Mouse (Mus musculus): ENCODE measurements around the gene Zswim9. TPM values are rescaled to one million over a fixed set of nuclear protein-coding genes. Genes with fewer than 3 reads are reported as not detected.
A peak's percentile ranks its signal among the peaks of the same experiment; 100 is the strongest.

The Zswim9 gene
- polyA plus RNA-seq (2016; fragmentation: Nextera tagmentation; extraction: Ambion mirVana) = 8.3 and 8.5 TPM in 2 replicates

DNA sequence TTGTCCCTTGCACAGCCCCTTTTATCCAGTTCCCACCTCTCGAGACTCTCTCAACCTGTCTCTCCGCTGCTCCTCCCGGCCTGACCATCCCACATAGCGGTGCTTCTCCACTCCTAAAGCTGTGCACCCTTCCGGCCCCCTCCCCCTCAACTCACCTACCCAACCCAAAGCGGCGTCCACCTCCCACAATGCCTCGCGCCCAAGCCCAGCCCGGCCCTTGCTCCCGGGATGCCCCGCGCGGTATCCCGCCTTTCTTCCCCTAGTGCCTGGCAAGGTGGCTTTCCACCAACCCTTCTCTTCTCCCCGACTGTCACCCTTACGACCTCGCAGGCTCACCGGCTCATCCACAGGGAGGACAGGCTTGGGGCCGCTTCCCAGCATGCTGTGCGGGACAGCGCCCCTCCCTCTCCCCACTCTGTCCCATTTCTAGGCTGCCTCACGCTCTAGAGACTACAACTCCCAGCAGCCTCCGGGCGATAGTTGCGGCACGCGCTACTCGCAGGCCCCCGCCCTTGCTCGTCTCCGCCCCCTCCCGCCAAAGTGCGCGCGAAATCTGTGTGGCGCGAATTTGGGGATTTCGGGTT, at the start of gene Zswim9:
Gene Zswim9, minus strand, starts transcription at position 414 of the 584 bp plus-strand sequence.
- peak within 1 kb of the TSS; percentile 85 for H3K27ac ChIP-seq (ENCODE audit: poor library complexity, severe bottlenecking)
- peak within 1 kb of the TSS; percentile 64 for H3K4me3 ChIP-seq
- under 1% methylated on average over 39 of the region's 39 CpGs for WGBS
- H3K4me2 ChIP-seq = peak within 1 kb of the TSS; percentile 83
- 0 out of 2 replicates have a peak, but pooled peaks cover 5% of the 10 kb centered on the region for H3K4me1 ChIP-seq (replicated peaks)
- peak; percentile 99 for ATAC-seq (ENCODE audit: insufficient number of reproducible peaks, low FRiP score)
- peak within 1 kb of the TSS; percentile 77 for H3K9ac ChIP-seq
- no peaks in the 10 kb centered on the region for H3K27me3 ChIP-seq (replicated peaks)
- no peaks in the 10 kb centered on the region for H3K9me3 ChIP-seq (replicated peaks)
- peaks cover 56% of the 10 kb centered on the region for H3K36me3 ChIP-seq

DNA sequence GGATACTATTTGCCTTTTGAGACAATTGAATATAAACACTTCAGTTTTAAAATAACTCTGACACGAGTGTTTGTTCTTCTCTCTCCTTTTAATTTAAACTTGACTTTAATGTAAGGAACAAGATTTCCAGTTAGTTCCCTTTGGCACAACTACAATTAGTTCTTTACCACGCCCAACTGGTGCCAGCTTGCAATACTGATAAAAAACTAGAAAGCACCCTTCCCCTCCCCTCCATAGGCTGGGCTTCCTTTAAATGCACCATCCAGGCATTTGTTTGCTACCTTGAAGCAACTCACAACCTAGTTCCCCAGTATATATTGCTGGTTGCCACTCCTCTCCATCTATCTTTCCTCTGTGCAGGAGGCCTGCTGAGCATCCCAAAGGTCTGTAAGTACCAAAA, 45.8 kb upstream of the Zswim9 start, which contains the start of gene Pla2g4c:
Gene Pla2g4c, plus strand, starts transcription at position 340 of the 400 bp plus-strand sequence.
- 77% methylated on average over 2 of the region's 2 CpGs for WGBS
- Histone ChIP-seq H3K36me3 (peaks cover 15% of the 10 kb centered on the region), H3K27me3 (replicated peaks) (no peaks in the 10 kb centered on the region), H3K9me3 (replicated peaks) (no peaks in the 10 kb centered on the region), H3K9ac (no peak within 1 kb of the TSS), H3K4me2 (no peak within 1 kb of the TSS), H3K27ac (ENCODE audit: poor library complexity, severe bottlenecking) (no peak within 1 kb of the TSS), H3K4me1 (replicated peaks) (no peaks in the 10 kb centered on the region), H3K4me3 (no peak within 1 kb of the TSS)
- ATAC-seq (ENCODE audit: insufficient number of reproducible peaks, low FRiP score) = no peak

GRCm38 (mm10) chr7:13321424-13321823, 42.9 kb upstream of the Zswim9 start:
- Histone ChIP-seq H3K4me2 (no peak overlapping the region), H3K4me1 (replicated peaks) (no peaks in the 10 kb centered on the region), H3K9ac (no peak overlapping the region), H3K4me3 (no peak overlapping the region), H3K36me3 (peaks cover 15% of the 10 kb centered on the region), H3K9me3 (replicated peaks) (no peaks in the 10 kb centered on the region), H3K27ac (ENCODE audit: poor library complexity, severe bottlenecking) (no peak overlapping the region), H3K27me3 (replicated peaks) (no peaks in the 10 kb centered on the region)
- WGBS = 83% methylated on average over 3 of the region's 3 CpGs
- no peak for ATAC-seq (ENCODE audit: insufficient number of reproducible peaks, low FRiP score)

DNA sequence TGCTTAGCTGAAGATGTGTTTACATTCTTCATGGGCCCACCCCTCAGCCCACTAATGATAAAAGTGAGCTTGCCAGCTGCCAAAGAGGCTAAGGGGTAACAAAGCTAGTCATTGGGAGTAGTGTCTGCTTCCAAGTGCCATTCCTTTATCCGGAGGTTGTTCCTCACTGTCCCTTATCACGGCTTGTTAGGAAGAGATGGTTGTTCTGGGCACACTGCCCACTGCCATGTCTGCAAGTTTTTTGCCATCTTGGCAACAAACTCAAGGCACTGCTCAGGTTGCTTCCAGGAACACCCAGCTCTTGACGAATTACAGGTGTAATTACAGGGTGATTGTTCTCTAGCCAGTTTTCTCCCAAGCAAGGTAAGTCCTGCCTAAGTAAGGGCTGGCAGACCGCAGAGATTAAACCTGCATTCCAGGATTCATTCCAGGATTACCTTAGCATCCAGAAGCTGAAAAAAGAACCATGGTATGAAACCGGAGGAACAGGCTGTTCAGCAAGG, 35.6 kb upstream of the Zswim9 start:
- Histone ChIP-seq H3K4me2 (no peak overlapping the region), H3K27me3 (replicated peaks) (no peaks in the 10 kb centered on the region), H3K4me3 (no peak overlapping the region), H3K36me3 (peaks cover 40% of the 10 kb centered on the region), H3K9me3 (replicated peaks) (no peaks in the 10 kb centered on the region), H3K9ac (no peak overlapping the region), H3K27ac (ENCODE audit: poor library complexity, severe bottlenecking) (no peak overlapping the region), H3K4me1 (replicated peaks) (no peaks in the 10 kb centered on the region)
- 61% methylated on average over 5 of the region's 5 CpGs for WGBS
- no peak for ATAC-seq (ENCODE audit: insufficient number of reproducible peaks, low FRiP score)

- H3K36me3 ChIP-seq = peaks cover 66% of the 10 kb centered on the region
- no peak overlapping the region for H3K4me2 ChIP-seq
- ATAC-seq (ENCODE audit: insufficient number of reproducible peaks, low FRiP score) = no peak
- 89% methylated on average over 4 of the region's 4 CpGs for WGBS
- no peak overlapping the region for H3K4me3 ChIP-seq
- H3K9me3 ChIP-seq (replicated peaks) = no peaks in the 10 kb centered on the region
- H3K9ac ChIP-seq = no peak overlapping the region
- no peaks in the 10 kb centered on the region for H3K27me3 ChIP-seq (replicated peaks)
- no peaks in the 10 kb centered on the region for H3K4me1 ChIP-seq (replicated peaks)
- no peak overlapping the region for H3K27ac ChIP-seq (ENCODE audit: poor library complexity, severe bottlenecking)
These were observed 32.9 kb upstream of the Zswim9 start for GRCm38 (mm10) chr7:13311401-13311800.

GRCm38 (mm10) chr7:13310493-13311199, 32.1 kb upstream of the Zswim9 start:
- H3K9me3 ChIP-seq (replicated peaks) = no peaks in the 10 kb centered on the region
- ATAC-seq (ENCODE audit: insufficient number of reproducible peaks, low FRiP score) = no peak
- 83% methylated on average over 6 of the region's 6 CpGs for WGBS
- no peak overlapping the region for H3K4me2 ChIP-seq
- no peak overlapping the region for H3K27ac ChIP-seq (ENCODE audit: poor library complexity, severe bottlenecking)
- H3K4me1 ChIP-seq (replicated peaks) = no peaks in the 10 kb centered on the region
- no peak overlapping the region for H3K9ac ChIP-seq
- H3K27me3 ChIP-seq (replicated peaks) = no peaks in the 10 kb centered on the region
- peaks cover 74% of the 10 kb centered on the region for H3K36me3 ChIP-seq
- H3K4me3 ChIP-seq = no peak overlapping the region

DNA sequence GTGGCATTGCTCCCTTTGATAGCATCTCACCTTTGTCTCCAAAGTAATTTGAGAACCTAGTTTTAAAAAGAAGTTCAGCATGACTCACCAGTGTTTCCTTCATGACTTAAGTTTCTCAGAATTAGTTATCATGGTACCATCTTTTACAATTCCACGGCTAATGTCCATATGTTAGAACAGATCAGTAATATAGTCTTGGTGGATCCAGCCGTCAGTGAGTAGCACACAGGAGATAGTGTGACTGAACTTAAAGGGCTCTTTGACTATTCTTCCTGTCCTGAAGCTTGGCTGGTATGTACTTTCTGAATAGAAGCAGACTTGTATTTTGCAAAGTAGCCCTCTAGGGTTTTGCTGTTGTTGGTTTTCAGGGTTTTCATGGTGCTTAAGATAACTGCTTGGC, 30.9 kb upstream of the Zswim9 start:
- no peaks in the 10 kb centered on the region for H3K9me3 ChIP-seq (replicated peaks)
- no peak overlapping the region for H3K27ac ChIP-seq (ENCODE audit: poor library complexity, severe bottlenecking)
- 80% methylated on average over 2 of the region's 2 CpGs for WGBS
- no peaks in the 10 kb centered on the region for H3K27me3 ChIP-seq (replicated peaks)
- ATAC-seq (ENCODE audit: insufficient number of reproducible peaks, low FRiP score) = no peak
- no peak overlapping the region for H3K4me2 ChIP-seq
- H3K36me3 ChIP-seq = peaks cover 85% of the 10 kb centered on the region
- H3K9ac ChIP-seq = no peak overlapping the region
- no peak overlapping the region for H3K4me3 ChIP-seq
- H3K4me1 ChIP-seq (replicated peaks) = no peaks in the 10 kb centered on the region

DNA sequence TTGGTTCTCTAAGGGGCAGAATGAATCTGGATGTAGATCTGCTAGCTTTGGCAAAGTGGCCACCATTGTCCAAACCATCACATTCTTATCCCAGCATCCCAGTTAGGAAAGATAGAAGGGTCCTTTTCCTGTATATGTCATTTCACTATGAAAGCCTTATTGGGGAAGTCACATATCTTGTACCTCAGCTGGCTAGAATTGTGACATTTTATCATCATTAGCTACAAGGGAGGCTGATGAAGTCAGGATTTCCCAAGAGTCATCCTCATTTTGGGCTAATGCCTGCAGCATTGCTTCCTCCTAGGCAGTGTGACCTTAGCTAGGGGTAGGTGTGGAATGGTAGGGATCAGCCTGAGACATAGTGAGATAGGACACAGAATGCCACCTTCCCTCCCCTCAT, 24.9 kb upstream of the Zswim9 start:
- no peak for ATAC-seq (ENCODE audit: insufficient number of reproducible peaks, low FRiP score)
- Histone ChIP-seq H3K9ac (no peak overlapping the region), H3K4me2 (no peak overlapping the region), H3K27me3 (replicated peaks) (no peaks in the 10 kb centered on the region), H3K27ac (ENCODE audit: poor library complexity, severe bottlenecking) (no peak overlapping the region), H3K36me3 (peaks cover 97% of the 10 kb centered on the region), H3K4me1 (replicated peaks) (no peaks in the 10 kb centered on the region), H3K9me3 (replicated peaks) (no peaks in the 10 kb centered on the region), H3K4me3 (no peak overlapping the region)

DNA sequence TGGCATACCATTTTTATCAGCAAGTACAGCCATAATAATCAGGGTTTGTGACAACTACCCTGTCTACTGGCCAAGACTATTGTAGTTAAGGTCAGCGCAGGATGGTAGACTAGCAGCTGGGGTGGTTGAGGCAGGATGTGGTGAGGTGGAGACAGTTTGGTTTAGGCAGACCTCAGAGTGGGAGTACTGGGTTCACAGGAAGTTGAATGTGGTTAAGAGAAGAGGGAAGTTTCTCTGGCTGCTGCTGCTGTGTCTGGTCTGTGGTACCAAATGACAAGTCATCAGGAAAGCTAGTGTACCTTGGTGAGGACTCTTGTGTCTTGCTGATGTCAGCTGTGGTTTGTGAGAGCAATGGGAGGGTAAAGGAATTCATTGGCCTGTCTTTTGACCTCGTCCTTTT, 24.3 kb upstream of the Zswim9 start:
- H3K9ac ChIP-seq = no peak overlapping the region
- H3K4me2 ChIP-seq = no peak overlapping the region
- no peak overlapping the region for H3K4me3 ChIP-seq
- no peaks in the 10 kb centered on the region for H3K27me3 ChIP-seq (replicated peaks)
- peaks cover 95% of the 10 kb centered on the region for H3K36me3 ChIP-seq
- 71% methylated on average over 2 of the region's 2 CpGs for WGBS
- H3K9me3 ChIP-seq (replicated peaks) = no peaks in the 10 kb centered on the region
- H3K27ac ChIP-seq (ENCODE audit: poor library complexity, severe bottlenecking) = no peak overlapping the region
- H3K4me1 ChIP-seq (replicated peaks) = no peaks in the 10 kb centered on the region
- no peak for ATAC-seq (ENCODE audit: insufficient number of reproducible peaks, low FRiP score)

DNA sequence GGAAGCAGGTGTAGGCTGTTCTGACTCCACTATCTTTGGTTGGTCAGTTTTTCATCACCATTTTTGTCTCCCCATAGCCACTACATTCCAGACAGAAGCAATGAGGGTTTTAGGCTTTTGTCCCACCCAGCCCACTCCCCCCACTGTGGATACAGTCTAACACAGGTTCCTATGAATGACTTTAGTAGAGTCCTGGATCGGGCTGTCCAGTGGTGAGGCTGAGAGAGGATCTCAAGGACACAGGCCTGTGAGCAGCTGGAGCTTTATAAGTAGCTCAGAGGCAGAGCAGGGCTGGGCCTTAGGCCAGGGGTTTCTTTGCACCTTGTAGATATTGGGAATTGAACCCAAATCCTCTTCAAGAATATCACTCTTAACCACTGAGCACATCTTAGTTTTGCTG, 23.1 kb upstream of the Zswim9 start:
- Histone ChIP-seq H3K9ac (no peak overlapping the region), H3K9me3 (replicated peaks) (no peaks in the 10 kb centered on the region), H3K27ac (ENCODE audit: poor library complexity, severe bottlenecking) (no peak overlapping the region), H3K4me3 (no peak overlapping the region), H3K36me3 (peaks cover 97% of the 10 kb centered on the region), H3K4me1 (replicated peaks) (no peaks in the 10 kb centered on the region), H3K4me2 (no peak overlapping the region), H3K27me3 (replicated peaks) (no peaks in the 10 kb centered on the region)
- no peak for ATAC-seq (ENCODE audit: insufficient number of reproducible peaks, low FRiP score)
- WGBS = 89% methylated on average over 1 of the region's 1 CpGs

DNA sequence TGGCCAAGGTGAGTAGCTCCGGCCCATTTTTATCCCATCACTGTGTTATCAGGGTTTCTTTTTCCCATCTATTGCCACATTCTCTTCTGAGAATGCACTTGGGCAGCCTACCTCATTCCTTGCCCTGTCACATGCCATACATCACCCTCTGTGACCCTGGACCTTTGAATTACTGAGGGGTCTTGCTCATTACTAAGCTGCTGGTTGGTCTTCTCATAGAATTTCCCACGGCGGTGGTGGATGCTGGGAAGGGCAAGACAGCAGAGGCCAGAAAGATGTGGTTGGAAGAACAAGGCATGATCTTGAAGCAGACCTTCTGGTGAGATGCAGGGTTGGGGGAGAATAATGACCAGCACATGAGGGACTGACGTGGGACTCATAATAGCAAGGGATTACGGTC, 20.3 kb upstream of the Zswim9 start:
- Histone ChIP-seq H3K9ac (no peak overlapping the region), H3K4me2 (no peak overlapping the region), H3K27me3 (replicated peaks) (no peaks in the 10 kb centered on the region), H3K9me3 (replicated peaks) (no peaks in the 10 kb centered on the region), H3K4me3 (no peak overlapping the region), H3K36me3 (peaks cover 97% of the 10 kb centered on the region), H3K27ac (ENCODE audit: poor library complexity, severe bottlenecking) (no peak overlapping the region), H3K4me1 (replicated peaks) (no peaks in the 10 kb centered on the region)
- WGBS = 86% methylated on average over 5 of the region's 5 CpGs
- no peak for ATAC-seq (ENCODE audit: insufficient number of reproducible peaks, low FRiP score)
